Mouse (Mus musculus) forebrain, embryonic 14.5 days (tissue): ENCODE results near the gene Rpl13. TPM values are rescaled to one million over a fixed set of nuclear protein-coding genes. Genes with fewer than 3 reads are reported as not detected.

Source experiments
- ATAC-seq: fragments of 200-750 bp; cut with Nextera tagmentation; 2 replicates; pipeline ENCODE4 v1.8.0; 2017; ENCODE audit warnings: mild to moderate bottlenecking, moderate library complexity
- DNase-seq: peaks from one replicate; pipeline ENCODE4 v3.0.0-alpha.2; 2015; ENCODE audit warnings: low spot score
- H3K27ac ChIP-seq: fragments of 300-500 bp; sonication (generic); 2 replicates; pipeline ENCODE4 v1.5.1; 2014; ENCODE audit warnings: low read depth, mild to moderate bottlenecking, control low read depth, low read length, moderate library complexity
- H3K27me3 ChIP-seq: fragments of 300-500 bp; sonication (generic); replicated peaks from 2 replicates; pipeline ENCODE4 v1.6.1; 2014; ENCODE audit warnings: low read length, control low read depth, mixed read lengths; ENCODE audit not compliant: control insufficient read depth, insufficient read depth
- H3K36me3 ChIP-seq: fragments of 300-500 bp; sonication (generic); 2 replicates; pipeline ENCODE4 v1.6.1; 2014; ENCODE audit warnings: low read length, control low read depth; ENCODE audit not compliant: control insufficient read depth, insufficient read depth
- H3K4me1 ChIP-seq: fragments of 300-500 bp; sonication (generic); 2 replicates; pipeline ENCODE4 v1.6.1; 2014; ENCODE audit warnings: antibody characterized with exemption, low read length, control low read depth; ENCODE audit not compliant: control insufficient read depth, insufficient read depth
- H3K4me2 ChIP-seq: fragments of 300-500 bp; sonication (generic); 2 replicates; pipeline ENCODE4 v1.6.1; 2014; ENCODE audit warnings: mild to moderate bottlenecking, control low read depth, low read length
- H3K4me3 ChIP-seq: fragments of 300-500 bp; sonication (generic); 2 replicates; pipeline ENCODE4 v1.5.1; 2014; ENCODE audit warnings: low read depth, low read length, control low read depth
- H3K9ac ChIP-seq: fragments of 300-500 bp; sonication (generic); 2 replicates; pipeline ENCODE4 v1.6.1; 2014; ENCODE audit warnings: mild to moderate bottlenecking, low read length, control low read depth, moderate library complexity
- H3K9me3 ChIP-seq: fragments of 300-500 bp; sonication (generic); replicated peaks from 2 replicates; pipeline ENCODE4 v1.6.1; 2016; ENCODE audit warnings: low read length, control low read depth, mixed read lengths; ENCODE audit not compliant: control insufficient read depth
- WGBS: fragments of 180-500 bp; shearing (Covaris S2); extraction: QIAGEN DNeasy Blood & Tissue Kit; methylation state at CpG from one replicate; pipeline ENCODE4 v1.1.7; 2014; 5-methylcytosine and 5-hydroxymethylcytosine counted together
- microRNA-seq: library from miRNA; unstranded; fragments of <30 nt; microRNA quantifications from one replicate; pipeline ENCODE4, GENCODE M21; 2016
- polyA plus RNA-seq: library from polyadenylated mRNA; unstranded; fragments of >200 nt; fragmentation: Nextera tagmentation; extraction: Ambion mirVana; gene quantifications from 2 replicates; pipeline ENCODE4 v1.2.1, GENCODE M21; 2014

The Rpl13 gene
- polyA plus RNA-seq, 1 experiment from 2014 or later, result 1,254 TPM

DNA sequence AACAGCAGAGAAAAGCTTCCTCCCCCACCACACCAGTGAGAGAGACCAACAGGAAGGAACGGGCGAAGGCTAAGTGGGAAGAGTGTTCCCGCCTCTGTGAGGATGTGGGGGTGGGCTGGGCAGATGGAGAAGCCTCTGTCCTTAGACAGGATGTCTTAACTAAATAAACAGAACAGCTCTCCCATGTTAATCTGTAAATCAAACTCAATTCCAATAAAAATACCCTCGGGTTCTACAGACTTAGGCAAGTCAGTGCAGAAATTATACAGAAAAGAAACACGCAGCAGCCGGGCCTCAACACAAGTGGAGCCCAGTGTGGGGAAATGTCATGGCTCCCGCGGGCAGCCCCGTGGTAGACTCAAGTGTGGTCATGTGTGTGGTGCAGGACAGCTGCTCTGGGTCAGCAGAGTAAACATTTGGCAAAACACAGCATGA, 48.6 kb downstream of the Rpl13 start:
- H3K4me3 ChIP-seq, result no peak overlapping the region
- H3K4me1 ChIP-seq, result no peaks in the 10 kb centered on the region
- 80% methylated on average over 9 of the region's 9 CpGs for WGBS
- no peaks in the 10 kb centered on the region for H3K27me3 ChIP-seq
- H3K9me3 ChIP-seq, result no peaks in the 10 kb centered on the region
- no peak overlapping the region for H3K4me2 ChIP-seq
- ATAC-seq, result no peak
- no peaks in the 10 kb centered on the region for H3K36me3 ChIP-seq
- no peak overlapping the region for H3K9ac ChIP-seq
- no peak overlapping the region for H3K27ac ChIP-seq
- DNase-seq, result no peak

Small RNA genes within 50 kb of the gene (microRNA-seq; reads per million reads assigned to microRNA genes)
- not detected for gene Mir7079
- gene Mir7080, result 1.2 reads per million

Other genes with a start within 250 kb of the Rpl13 start
- 32.1 and 34.9 TPM in 2 replicates for gene Ankrd11, start 60.1 kb upstream of the Rpl13 start, polyA plus RNA-seq
- 34.2 and 38.2 TPM in 2 replicates for gene Spg7, start 39.4 kb upstream of the Rpl13 start, polyA plus RNA-seq
- 1.0 and 2.7 TPM in 2 replicates for gene Cpne7, start 15.0 kb downstream of the Rpl13 start, polyA plus RNA-seq
- 0.33 and 0.93 TPM in 2 replicates for gene Sult5a1, start 56.0 kb downstream of the Rpl13 start, polyA plus RNA-seq
- gene Dpep1, start 83.9 kb downstream of the Rpl13 start, polyA plus RNA-seq, result not detected in 2 replicates
- gene Chmp1a, start 110.4 kb downstream of the Rpl13 start, polyA plus RNA-seq, result 180 and 200 TPM in 2 replicates
- 5.8 and 6.5 TPM in 2 replicates for gene Spata33, start 110.5 kb downstream of the Rpl13 start, polyA plus RNA-seq
- gene Cdk10, start 122.5 kb downstream of the Rpl13 start, polyA plus RNA-seq, result 41.1 and 43.1 TPM in 2 replicates
- 2.4 and 4.1 TPM in 2 replicates for gene Spata2l, start 133.9 kb downstream of the Rpl13 start, polyA plus RNA-seq
- gene Zfp276, start 151.8 kb downstream of the Rpl13 start, polyA plus RNA-seq, result 14.7 and 18.5 TPM in 2 replicates
- 31.9 and 41.5 TPM in 2 replicates for gene Vps9d1, start 152.0 kb downstream of the Rpl13 start, polyA plus RNA-seq
- 13.7 and 14.0 TPM in 2 replicates for gene Fanca, start 216.2 kb downstream of the Rpl13 start, polyA plus RNA-seq
- 13.7 and 20.2 TPM in 2 replicates for gene Spire2, start 230.4 kb downstream of the Rpl13 start, polyA plus RNA-seq